Mouse (Mus musculus): ENCODE measurements at regions not wholly inside any gene's neighbourhood (a gene's known extent, or its start where the extent isn't known, plus 50 kb on each side); places are given as distances from the start of the nearest gene placed in this dataset.

DNA sequence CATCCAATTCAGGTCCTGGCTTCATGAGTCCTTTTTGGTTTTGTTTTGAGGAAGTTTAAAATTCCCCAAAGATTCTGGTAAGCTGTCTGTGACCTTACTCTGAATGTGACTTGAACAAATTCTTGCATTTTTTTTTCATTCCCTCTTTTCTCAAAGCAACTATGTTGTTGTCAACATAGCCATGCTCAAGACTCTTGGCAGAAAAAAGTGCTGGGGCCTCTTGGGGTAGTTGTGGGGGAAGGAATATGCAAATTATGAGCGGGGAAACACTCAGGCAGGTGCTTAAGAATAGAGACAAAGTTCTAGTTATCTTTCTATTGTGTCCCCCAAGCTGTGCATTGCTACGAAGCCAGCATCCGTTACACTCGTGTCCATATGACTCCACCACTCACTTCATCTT lies 99.2 kb downstream of the Hs3st3b1 start:
- DNase-seq (ENCODE audit: extremely low spot score, low read depth, low spot score), result no peak

DNA sequence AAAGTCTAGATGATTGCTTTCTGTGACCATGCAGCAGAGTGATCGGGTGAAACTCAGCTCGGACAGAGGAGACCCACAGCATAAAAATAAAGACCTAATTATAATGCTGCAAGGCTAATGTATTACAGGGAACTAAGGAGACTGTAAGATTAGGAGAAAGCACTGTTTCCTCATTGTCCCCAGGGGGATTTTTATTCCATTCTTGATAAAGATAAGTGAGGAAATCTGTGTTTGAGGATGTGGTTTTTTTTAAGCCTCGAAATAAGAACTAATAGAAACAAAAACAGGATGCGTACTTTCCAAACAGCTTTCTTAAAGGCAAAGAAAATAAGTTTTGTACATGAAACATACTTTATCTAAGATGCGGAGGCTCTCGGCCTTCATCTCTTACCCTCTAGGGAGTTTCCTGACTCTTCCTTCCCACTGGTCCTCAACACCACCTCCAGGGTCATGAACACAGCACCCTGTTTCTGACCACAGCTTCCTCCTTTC lies 94.8 kb downstream of the Hs3st3b1 start:
- DNase-seq (ENCODE audit: extremely low spot score, low read depth, low spot score), result no peak

DNA sequence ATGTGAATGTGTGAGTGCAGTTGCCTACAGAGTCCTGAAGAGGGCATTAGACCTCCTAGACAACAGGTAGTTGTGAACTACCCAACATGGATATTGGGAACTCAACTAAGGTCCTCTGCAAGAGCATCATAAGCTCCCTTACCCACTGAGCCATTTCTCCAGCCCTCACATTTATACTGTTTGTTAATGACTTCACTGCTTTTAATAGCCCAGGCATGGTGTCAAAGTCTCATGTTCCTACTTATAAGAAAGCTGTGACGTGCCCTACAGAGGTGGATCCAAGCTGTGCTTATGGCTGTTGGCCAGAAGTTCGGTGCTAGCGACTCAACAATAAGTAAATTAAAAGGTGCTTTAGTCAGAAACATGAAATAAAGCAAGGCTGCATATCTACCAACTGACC lies 88.6 kb downstream of the Hs3st3b1 start:
- DNase-seq (ENCODE audit: extremely low spot score, low read depth, low spot score), result no peak

DNA sequence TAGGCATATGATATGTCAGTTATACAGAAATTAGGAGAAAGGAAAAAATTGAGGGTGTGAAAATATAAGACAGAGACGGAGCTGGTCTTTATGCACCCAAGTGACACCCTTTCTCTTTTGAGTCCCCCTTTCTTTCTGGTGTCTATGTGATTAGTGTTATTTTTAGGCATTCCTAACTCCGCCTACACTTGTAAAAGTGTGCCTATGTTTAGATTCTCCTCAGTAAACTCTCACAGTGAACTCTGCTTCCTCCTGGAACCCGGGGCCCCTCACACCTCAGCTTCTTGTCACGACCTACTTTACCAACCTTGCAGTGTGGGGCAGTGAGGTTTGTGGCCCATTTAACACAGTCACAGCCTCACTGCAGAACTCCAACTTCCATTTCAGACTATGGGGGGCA lies 88.0 kb downstream of the Hs3st3b1 start:
- DNase-seq (ENCODE audit: extremely low spot score, low read depth, low spot score), result no peak

DNA sequence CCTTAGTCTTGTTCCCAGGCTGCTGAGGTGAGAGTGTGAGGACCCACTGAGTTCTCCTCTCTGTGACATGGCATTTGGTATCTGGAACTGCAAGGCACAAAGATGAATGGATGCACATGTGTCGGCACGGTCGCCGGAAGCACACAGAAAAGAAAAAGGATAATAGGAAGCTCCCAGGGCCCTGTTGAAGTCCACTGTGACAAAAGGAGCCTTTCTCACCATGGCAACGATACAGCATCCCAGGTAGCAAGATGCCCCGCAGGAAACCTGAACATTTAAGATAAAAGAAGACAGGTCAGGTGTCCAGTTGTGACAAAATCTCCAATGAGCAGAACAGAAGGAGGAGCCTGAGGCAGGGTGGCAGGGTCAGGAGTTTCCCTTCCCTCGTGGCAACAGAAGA lies 87.5 kb downstream of the Hs3st3b1 start:
- DNase-seq (ENCODE audit: extremely low spot score, low read depth, low spot score), result no peak

Data from hindlimb bud, embryonic 11.5 days (tissue).